Mouse (Mus musculus): ENCODE data around the gene Milr1.

- TF ChIP-seq CTCF (IDR thresholded peaks at IDR 0.05; ENCODE audit: control insufficient read depth, insufficient read depth, insufficient read length) (no peak), CEBPB (IDR thresholded peaks at IDR 0.05; ENCODE audit: low read depth) (no peak)
These were observed 32.1 kb downstream of the Milr1 start for GRCm38 (mm10) chr11:106782841-106783764.
